In the genomic region with DNA sequence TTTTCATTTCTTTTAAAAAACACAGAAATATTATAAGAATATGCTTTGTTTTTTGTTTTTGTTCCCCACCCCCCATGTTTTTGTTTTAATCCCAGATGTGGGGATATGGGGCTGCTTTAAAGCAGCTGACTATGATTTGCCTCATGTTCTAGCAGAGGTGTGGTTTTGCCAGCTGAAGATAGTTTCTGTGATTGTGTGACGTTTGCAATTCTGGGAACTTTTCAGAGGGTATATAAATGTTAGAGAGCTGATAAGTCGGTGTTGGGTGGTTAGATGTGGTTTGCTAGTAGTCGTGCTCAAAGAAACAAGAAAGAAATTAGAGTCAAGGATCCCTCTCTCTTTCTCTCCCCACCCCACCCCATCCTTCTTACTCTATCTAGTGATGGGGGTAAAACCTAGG, we compare ENCODE assay signal across 23 mouse cellular contexts. TPM values are rescaled to one million over a fixed set of nuclear protein-coding genes. Genes with fewer than 3 reads are reported as not detected.
A peak's percentile ranks its signal among the peaks of the same experiment; 100 is the strongest.
DNase-seq lines count a peak whose midpoint lies in the region; ATAC-seq lines count a peak whose summit lies in the region.
"Had no signal": no experiment of that assay in that cellular context is flagged by ENCODE, and none has a peak within 500 bp of the region (broad histone marks: within the 10 kb centered on the region; RNA-seq: fewer than 3 reads in every experiment).

No protein-coding gene starts in this region.

- no peak for ATAC-seq in CD4-positive, CD25-positive, alpha-beta regulatory T cell, adult 4 months
- ATAC-seq in hindbrain, embryonic 14.5 days (ENCODE audit: low FRiP score) = no peak
- ATAC-seq: forebrain, embryonic 13.5 days; forebrain, embryonic 15.5 days; forebrain, postnatal 0 days; Patski had no signal

- H3K4me3 ChIP-seq in hindbrain, embryonic 14.5 days (replicated peaks; ENCODE audit: low read length) = no peak overlapping the region
- H3K4me3 ChIP-seq: embryonic facial prominence, embryonic 12.5 days; forebrain, embryonic 13.5 days; forebrain, embryonic 15.5 days had no signal

- H3K4me1 ChIP-seq in hindbrain, embryonic 14.5 days (replicated peaks; ENCODE audit: control insufficient read depth, insufficient read depth, low read length) = peaks cover 8% of the 10 kb centered on the region

- DNase-seq in CD4-positive, CD25-positive, alpha-beta regulatory T cell, adult 2 months (ENCODE audit: low read depth, low spot score) = peak; percentile 17
- DNase-seq in CD4-positive helper T cell, adult 2 months (ENCODE audit: low read depth, low spot score) = peak; percentile 49
- DNase-seq in T-cell, adult 2 months (ENCODE audit: low spot score) = peak; percentile 22
- DNase-seq in naive thymus-derived CD4-positive, alpha-beta T cell, adult 2 months (ENCODE audit: low read depth) = peak; percentile 45
- DNase-seq in spleen, adult 18-20 months = no peak
- DNase-seq in hindbrain, embryonic 14.5 days (ENCODE audit: low spot score) = no peak
- DNase-seq: adrenal gland, adult 2 months; adrenal gland, postnatal 10 days; adrenal gland, postnatal 25 days; B cell, adult 2 months; cerebellum, adult 11 months; cerebellum, adult 18-20 months; cerebellum, adult 8-10 months; cerebellum, adult 9-11 months; cerebellum, postnatal 14 days; cerebellum, postnatal 36 days; embryo, embryonic 11 days; forebrain, postnatal 0 days had no signal

- no peak overlapping the region for H3K4me2 ChIP-seq in hindbrain, embryonic 14.5 days (replicated peaks)
- H3K4me2 ChIP-seq: embryonic facial prominence, embryonic 12.5 days; forebrain, embryonic 13.5 days; forebrain, embryonic 15.5 days had no signal

- no peak overlapping the region for H3K9ac ChIP-seq in hindbrain, embryonic 14.5 days
- H3K9ac ChIP-seq: embryonic facial prominence, embryonic 12.5 days; forebrain, embryonic 13.5 days; forebrain, embryonic 15.5 days; forebrain, postnatal 0 days had no signal

- no peaks in the 10 kb centered on the region for H3K9me3 ChIP-seq in hindbrain, embryonic 14.5 days (ENCODE audit: control insufficient read depth, low read length)
- H3K9me3 ChIP-seq: embryonic facial prominence, embryonic 12.5 days; forebrain, embryonic 13.5 days; forebrain, embryonic 15.5 days had no signal

- no peaks in the 10 kb centered on the region for H3K36me3 ChIP-seq in hindbrain, embryonic 14.5 days (replicated peaks; ENCODE audit: control insufficient read depth, insufficient read depth)
- H3K36me3 ChIP-seq: embryonic facial prominence, embryonic 12.5 days; forebrain, embryonic 15.5 days had no signal

- H3K27ac ChIP-seq in hindbrain, embryonic 14.5 days = no peak overlapping the region
- H3K27ac ChIP-seq: embryonic facial prominence, embryonic 12.5 days; forebrain, embryonic 13.5 days; forebrain, embryonic 15.5 days had no signal

- no peaks in the 10 kb centered on the region for H3K27me3 ChIP-seq in hindbrain, embryonic 14.5 days (ENCODE audit: control insufficient read depth, insufficient read depth, low read length)
- H3K27me3 ChIP-seq: embryonic facial prominence, embryonic 12.5 days; forebrain, embryonic 13.5 days; forebrain, embryonic 15.5 days; Patski had no signal

- 98% methylated on average over 3 of the region's 3 CpGs for WGBS in hindbrain, embryonic 14.5 days

RNA-seq across cellular contexts. Expression of gene Atg4b, which starts 15.4 kb away (rescaled TPM):
- polyA plus RNA-seq in CD4-positive, CD25-positive, alpha-beta regulatory T cell, adult 4 months (2017; shearing (Covaris generic)) = 100 to 1,000 TPM in 1 of 2 experiments, 10 to 100 TPM in 1; 87.1 to 104 TPM
- 89.3 and 91.7 TPM in 2 replicates for polyA plus RNA-seq in hindbrain, embryonic 14.5 days (2014; fragmentation: Nextera tagmentation; extraction: Ambion mirVana)

RNA-seq across cellular contexts. Expression of gene Thap4, which starts 18.8 kb away (rescaled TPM):
- 10 to 100 TPM; 14.1 to 24.8 TPM for polyA plus RNA-seq in CD4-positive, CD25-positive, alpha-beta regulatory T cell, adult 4 months (2017; shearing (Covaris generic))
- 40.6 and 42.8 TPM in 2 replicates for polyA plus RNA-seq in hindbrain, embryonic 14.5 days (2014; fragmentation: Nextera tagmentation; extraction: Ambion mirVana)

RNA-seq across cellular contexts. Expression of gene Bok, which starts 50.4 kb away (rescaled TPM):
- polyA plus RNA-seq in CD4-positive, CD25-positive, alpha-beta regulatory T cell, adult 4 months (2017; shearing (Covaris generic)) = not detected
- 79.8 and 82.4 TPM in 2 replicates for polyA plus RNA-seq in hindbrain, embryonic 14.5 days (2014; fragmentation: Nextera tagmentation; extraction: Ambion mirVana)

Comparison
In these comparisons a context has a peak if more than half of its experiments do, and no peak if none do; other contexts are left out.
1. DNase-seq: peak in CD4-positive, CD25-positive, alpha-beta regulatory T cell, adult 2 months (single experiment), CD4-positive helper T cell, adult 2 months (single experiment), T-cell, adult 2 months (single experiment) and naive thymus-derived CD4-positive, alpha-beta T cell, adult 2 months (single experiment); none in spleen, adult 18-20 months (0 of 2) and hindbrain, embryonic 14.5 days (single experiment).
2. RNA of gene Bok, which starts 50.4 kb away (polyA plus RNA-seq): 79.8 to 82.4 TPM in hindbrain, embryonic 14.5 days; not detected in CD4-positive, CD25-positive, alpha-beta regulatory T cell, adult 4 months; every median in the first group is over 10 times any median in the second.